Mouse (Mus musculus): ENCODE measurements around the gene Mms19. TPM values are rescaled to one million over a fixed set of nuclear protein-coding genes. Genes with fewer than 3 reads are reported as not detected.
"Not testable (repeated sequence)": the region's sequence is repeated elsewhere in the genome, so short reads cannot be mapped to it uniquely, and the experiment has no call there.

Mms19 gene
- polyA plus RNA-seq, 1 experiment from 2014 or later: 35.3 TPM

DNA sequence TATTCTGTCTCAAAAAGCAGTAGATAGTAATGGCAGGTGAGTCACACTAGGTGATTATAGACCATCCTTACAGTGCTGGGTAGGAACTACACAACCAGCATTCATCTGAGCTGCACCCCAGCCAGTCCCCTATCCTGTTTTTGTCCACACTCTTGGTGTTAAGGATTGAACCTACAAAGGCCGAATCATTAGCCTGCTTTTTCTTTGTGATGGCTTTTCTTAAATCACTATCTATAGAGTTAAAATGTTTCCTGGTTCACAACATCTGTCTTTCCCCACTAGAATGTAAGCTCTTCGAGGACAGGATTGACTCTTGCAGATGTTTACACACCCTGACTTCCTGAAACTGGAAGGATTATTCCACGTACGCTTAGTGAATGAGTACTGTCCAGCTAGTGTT lies 61.5 kb downstream of the Mms19 start:
- Histone ChIP-seq H3K9me3 (no peaks in the 10 kb centered on the region), H3K36me3 (peaks cover 62% of the 10 kb centered on the region), H3K27ac (no peak overlapping the region), H3K27me3 (no peaks in the 10 kb centered on the region), H3K4me1 (0 out of 2 replicates have a peak, but pooled peaks cover 3% of the 10 kb centered on the region), H3K4me3 (no peak overlapping the region), H3K9ac (no peak overlapping the region), H3K4me2 (no peak overlapping the region)
- ATAC-seq (ENCODE audit: borderline replicate concordance, extremely low read depth, low FRiP score, low TSS enrichment): no peak
- 55% methylated on average over 4 of the region's 4 CpGs for WGBS

DNA sequence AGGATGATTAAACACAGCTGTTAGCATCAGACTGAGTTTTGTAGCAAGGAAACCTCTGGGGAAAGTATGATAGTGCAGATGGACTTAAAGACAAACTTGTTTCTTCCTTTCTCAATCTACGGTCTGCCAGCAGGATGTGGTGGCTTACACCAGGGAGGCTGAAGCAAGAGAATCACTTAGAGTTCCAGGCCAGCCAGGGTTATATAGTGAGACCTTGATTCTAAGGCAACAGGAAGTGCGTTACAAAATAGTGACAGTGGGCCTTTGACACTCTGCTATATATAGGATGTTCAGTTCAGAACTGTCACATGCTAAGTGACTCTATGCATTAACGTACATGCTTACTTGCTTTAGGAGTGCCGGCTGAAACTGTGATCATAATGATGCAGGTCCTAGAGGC lies 64.1 kb downstream of the Mms19 start:
- H3K4me2 ChIP-seq: no peak overlapping the region
- H3K27ac ChIP-seq: no peak overlapping the region
- no peaks in the 10 kb centered on the region for H3K9me3 ChIP-seq
- no peak for ATAC-seq (ENCODE audit: borderline replicate concordance, extremely low read depth, low FRiP score, low TSS enrichment)
- WGBS: 81% methylated on average over 4 of the region's 4 CpGs
- no peaks in the 10 kb centered on the region for H3K27me3 ChIP-seq
- no peak overlapping the region for H3K9ac ChIP-seq
- peaks cover 19% of the 10 kb centered on the region for H3K4me1 ChIP-seq
- H3K4me3 ChIP-seq: no peak overlapping the region
- H3K36me3 ChIP-seq: peaks cover 47% of the 10 kb centered on the region

DNA sequence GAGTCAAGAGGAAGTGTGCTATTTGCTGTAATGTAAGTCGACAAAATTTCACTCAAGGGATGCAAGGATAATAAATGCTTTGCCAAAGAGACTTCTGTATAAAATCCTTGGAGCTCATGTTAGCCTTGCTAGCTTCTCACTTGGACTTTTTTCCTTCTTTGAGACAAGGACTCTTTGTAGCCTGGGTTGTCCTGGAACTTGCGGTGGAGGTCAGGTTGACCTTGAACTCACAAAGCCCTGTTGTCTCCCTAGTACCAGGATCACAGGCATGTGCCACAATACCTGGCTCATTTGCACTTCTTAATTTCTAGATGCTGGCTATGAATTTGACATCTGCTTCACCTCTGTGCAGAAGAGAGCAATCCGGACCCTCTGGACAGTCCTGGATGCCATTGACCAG lies 65.7 kb downstream of the Mms19 start:
- Histone ChIP-seq H3K4me2 (no peak overlapping the region), H3K36me3 (peaks cover 38% of the 10 kb centered on the region), H3K4me3 (no peak overlapping the region), H3K9ac (no peak overlapping the region), H3K27me3 (no peaks in the 10 kb centered on the region), H3K4me1 (peaks cover 22% of the 10 kb centered on the region), H3K9me3 (no peaks in the 10 kb centered on the region), H3K27ac (no peak overlapping the region)
- no peak for ATAC-seq (ENCODE audit: borderline replicate concordance, extremely low read depth, low FRiP score, low TSS enrichment)
- 83% methylated on average over 3 of the region's 3 CpGs for WGBS

DNA sequence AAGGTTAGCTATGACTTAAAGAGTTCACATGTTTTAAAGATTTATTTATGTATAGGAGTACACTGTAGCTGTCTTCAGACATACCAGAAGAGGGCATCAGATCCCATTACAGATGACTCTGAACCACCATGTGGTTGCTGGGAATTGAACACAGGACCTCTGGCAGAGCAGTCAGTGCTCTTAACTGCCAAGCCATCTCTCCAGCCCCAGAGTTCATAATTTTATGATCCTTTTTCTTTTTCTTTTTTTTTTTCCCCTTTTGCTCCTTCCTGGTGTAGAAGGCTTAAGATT lies 66.4 kb downstream of the Mms19 start:
- Histone ChIP-seq H3K4me2 (peak overlapping the region; percentile 80), H3K4me1 (peaks cover 22% of the 10 kb centered on the region), H3K36me3 (peaks cover 32% of the 10 kb centered on the region)
- H3K9ac ChIP-seq; H3K4me3 ChIP-seq; H3K27me3 ChIP-seq; H3K9me3 ChIP-seq; H3K27ac ChIP-seq; ATAC-seq (ENCODE audit: borderline replicate concordance, extremely low read depth, low FRiP score, low TSS enrichment): not testable (repeated sequence)

DNA sequence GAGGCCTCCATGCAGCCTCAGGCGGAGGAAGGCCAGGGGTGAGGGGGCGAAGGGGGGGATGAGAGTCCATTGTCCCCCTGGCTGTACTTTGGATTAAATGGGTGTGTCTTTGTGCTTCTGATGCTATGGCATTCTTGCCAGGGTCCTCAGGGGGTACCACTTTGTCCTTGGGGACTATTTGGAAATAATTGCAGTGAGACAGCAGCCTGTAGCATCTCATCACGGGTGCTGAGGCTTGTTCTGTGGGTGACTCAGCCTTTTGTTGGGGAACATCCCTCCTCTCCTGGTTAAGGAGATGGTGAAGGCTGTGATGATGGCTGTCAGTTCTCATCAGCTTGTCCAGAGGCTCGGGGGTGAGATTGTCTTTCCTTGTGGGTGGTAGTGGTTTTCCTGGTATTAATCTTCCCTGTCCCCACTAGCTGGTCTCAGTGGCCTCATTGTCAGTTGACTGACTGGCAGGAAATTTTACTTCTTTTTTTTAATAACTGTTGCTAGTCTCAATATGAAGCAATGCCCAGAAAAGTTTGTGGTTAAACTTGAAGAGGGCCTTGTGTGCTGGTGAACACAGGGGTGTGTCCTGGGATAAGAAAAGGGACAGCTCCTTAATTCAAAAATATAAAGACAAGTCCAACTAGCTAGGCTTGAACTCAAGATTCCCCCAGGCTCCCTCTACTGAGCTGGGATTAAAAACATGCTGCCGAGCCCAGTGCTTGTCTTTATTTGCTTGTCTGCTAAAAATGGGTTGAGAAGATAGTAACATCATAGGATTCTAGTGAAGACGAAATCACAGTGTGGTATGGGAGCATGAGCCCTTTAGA lies 67.0 kb downstream of the Mms19 start:
- ATAC-seq (ENCODE audit: borderline replicate concordance, extremely low read depth, low FRiP score, low TSS enrichment): no peak
- peak overlapping the region; percentile 80 for H3K4me2 ChIP-seq
- 32% methylated on average over 6 of the region's 6 CpGs for WGBS
- no peak overlapping the region; the same call in 1 of the 2 replicates for H3K27ac ChIP-seq
- no peaks in the 10 kb centered on the region for H3K27me3 ChIP-seq
- peak overlapping the region; percentile 90 for H3K9ac ChIP-seq
- H3K4me3 ChIP-seq: peak overlapping the region; percentile 87
- H3K4me1 ChIP-seq: peaks cover 22% of the 10 kb centered on the region
- H3K9me3 ChIP-seq: no peaks in the 10 kb centered on the region
- peaks cover 26% of the 10 kb centered on the region for H3K36me3 ChIP-seq

DNA sequence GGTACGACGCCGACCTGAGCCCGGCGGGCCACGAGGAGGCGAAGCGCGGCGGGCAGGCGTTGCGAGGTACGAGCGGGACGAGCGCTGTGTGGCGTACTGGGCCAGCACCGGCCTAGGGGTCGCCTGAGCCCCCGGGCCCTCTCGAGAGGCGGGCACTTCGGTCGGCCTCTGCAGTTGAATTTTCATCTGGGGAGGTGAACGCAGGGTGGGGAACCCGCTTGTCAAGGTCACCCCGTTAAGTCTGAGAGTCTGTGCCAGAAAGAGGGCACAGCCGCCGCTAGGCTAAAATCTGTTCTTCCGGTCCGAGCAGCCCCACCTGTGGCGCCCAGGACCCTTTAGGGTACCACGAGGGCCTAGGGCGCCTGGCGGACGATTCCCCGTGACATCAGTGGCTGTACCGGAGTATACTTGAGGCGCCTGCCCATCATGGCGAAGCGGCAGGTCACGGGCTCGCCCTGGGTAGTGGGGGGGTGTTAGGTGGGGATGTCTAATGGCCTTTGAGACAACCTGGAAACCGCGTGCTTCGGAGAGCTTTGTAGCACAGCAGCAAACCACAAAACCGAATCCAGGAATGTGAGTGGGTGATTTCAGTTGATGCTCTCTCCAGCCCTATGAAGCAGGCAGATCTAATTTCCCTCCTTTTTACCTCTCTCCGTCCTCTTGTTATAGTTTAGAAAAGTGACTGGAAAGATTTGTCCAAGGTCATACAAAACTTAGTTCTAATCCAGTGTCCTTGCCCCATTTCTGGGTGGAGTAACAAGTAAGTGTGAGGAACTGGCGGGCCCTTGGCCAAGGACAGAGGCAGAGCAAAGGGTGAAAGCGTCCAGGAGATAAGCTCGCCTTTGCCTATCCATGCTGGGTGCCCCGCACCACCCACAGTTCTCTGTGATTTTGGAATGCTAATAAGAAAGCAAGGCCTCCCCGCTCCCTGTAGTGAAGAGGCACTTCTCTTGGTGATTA lies 68.6 kb downstream of the Mms19 start:
- Histone ChIP-seq H3K4me3 (peak overlapping the region; percentile 87), H3K9ac (peak overlapping the region; percentile 90), H3K36me3 (peaks cover 21% of the 10 kb centered on the region), H3K9me3 (no peaks in the 10 kb centered on the region), H3K4me2 (peak overlapping the region; percentile 80), H3K27ac (peak overlapping the region; percentile 96), H3K27me3 (no peaks in the 10 kb centered on the region), H3K4me1 (peaks cover 34% of the 10 kb centered on the region)
- under 1% methylated on average over 53 of the region's 53 CpGs for WGBS
- ATAC-seq (ENCODE audit: borderline replicate concordance, extremely low read depth, low FRiP score, low TSS enrichment): peak; percentile 65

DNA sequence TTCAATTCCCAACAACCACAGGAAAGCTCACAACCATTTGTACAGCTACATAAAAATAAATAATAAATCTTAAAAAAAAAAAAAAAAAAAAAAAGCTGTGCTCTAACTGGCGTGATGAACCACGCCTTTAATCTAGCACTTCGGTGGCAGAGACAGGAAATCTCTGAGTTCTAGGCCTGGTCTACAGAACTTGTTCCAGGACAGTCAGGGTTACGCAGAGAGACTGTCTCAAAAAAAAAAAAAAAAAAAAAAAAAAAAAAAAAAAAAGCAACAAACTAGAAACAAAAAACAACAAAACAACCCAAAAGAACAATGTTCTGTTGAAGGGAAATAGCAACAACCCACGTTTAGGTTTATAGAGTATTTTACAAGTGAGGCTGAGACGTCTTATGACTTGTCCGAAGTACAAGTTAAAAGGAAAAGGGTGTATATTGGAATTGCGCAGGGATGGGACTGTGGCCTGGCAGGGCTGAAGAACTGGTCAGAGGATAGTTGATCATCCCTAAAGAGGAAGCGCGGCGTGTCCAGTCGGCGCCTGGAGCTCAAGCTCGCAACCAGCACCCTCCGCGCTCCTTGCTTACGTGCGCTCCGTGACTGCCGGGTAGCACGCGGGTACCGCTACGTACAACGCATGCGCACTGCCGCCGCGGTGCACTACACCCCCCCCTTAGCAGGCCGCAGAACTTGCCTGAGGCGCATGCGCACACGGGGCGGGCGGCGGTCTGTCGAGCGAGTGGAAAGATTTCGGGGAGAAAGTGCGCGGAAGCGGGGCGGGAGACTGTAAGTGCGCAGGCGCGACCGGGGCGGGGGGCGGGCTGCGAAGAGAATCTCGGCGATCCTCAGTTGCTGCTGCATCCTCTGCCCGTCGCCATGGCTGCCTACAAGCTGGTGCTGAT lies 69.5 kb downstream of the Mms19 start, which contains the start of gene Pgam1:
Gene Pgam1, plus strand, starts transcription at position 746 of the 896 bp plus-strand sequence.
- peak within 1 kb of the TSS; percentile 90 for H3K9ac ChIP-seq
- H3K4me3 ChIP-seq: peak within 1 kb of the TSS; percentile 87
- 4% methylated on average over 53 of the region's 54 CpGs for WGBS
- no peaks in the 10 kb centered on the region for H3K9me3 ChIP-seq
- H3K27me3 ChIP-seq: no peaks in the 10 kb centered on the region
- H3K4me1 ChIP-seq: peaks cover 41% of the 10 kb centered on the region
- peak within 1 kb of the TSS; percentile 96 for H3K27ac ChIP-seq
- peak; percentile 95 for ATAC-seq (ENCODE audit: borderline replicate concordance, extremely low read depth, low FRiP score, low TSS enrichment)
- peak within 1 kb of the TSS; percentile 80 for H3K4me2 ChIP-seq
- peaks cover 11% of the 10 kb centered on the region for H3K36me3 ChIP-seq

DNA sequence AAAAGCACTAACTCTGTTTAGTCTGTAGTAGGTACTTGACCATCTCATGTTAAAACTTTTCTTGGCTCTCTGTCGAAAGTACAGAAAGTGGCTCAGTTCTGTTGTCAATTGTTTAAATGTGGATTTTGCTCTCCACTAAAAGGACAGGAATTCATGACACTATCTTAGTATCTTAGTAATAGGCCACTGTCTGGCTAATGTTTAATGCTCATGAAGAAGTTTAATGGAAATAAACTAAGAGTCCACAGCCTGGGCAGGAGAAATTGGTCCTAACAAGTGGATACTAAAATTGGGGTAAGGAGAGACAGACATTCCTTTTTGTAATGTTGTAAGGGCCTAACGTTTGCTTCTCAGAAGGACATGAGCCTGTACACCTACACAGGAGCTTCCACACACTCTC lies 70.6 kb downstream of the Mms19 start:
- H3K4me1 ChIP-seq: peaks cover 46% of the 10 kb centered on the region
- H3K36me3 ChIP-seq: peaks cover 3% of the 10 kb centered on the region; the same call in 1 of the 2 replicates
- 59% methylated on average over 2 of the region's 2 CpGs for WGBS
- no peaks in the 10 kb centered on the region for H3K9me3 ChIP-seq
- H3K27ac ChIP-seq: peak overlapping the region; percentile 69
- no peak for ATAC-seq (ENCODE audit: borderline replicate concordance, extremely low read depth, low FRiP score, low TSS enrichment)
- no peaks in the 10 kb centered on the region for H3K27me3 ChIP-seq
- no peak overlapping the region for H3K9ac ChIP-seq
- H3K4me3 ChIP-seq: no peak overlapping the region
- no peak overlapping the region for H3K4me2 ChIP-seq

DNA sequence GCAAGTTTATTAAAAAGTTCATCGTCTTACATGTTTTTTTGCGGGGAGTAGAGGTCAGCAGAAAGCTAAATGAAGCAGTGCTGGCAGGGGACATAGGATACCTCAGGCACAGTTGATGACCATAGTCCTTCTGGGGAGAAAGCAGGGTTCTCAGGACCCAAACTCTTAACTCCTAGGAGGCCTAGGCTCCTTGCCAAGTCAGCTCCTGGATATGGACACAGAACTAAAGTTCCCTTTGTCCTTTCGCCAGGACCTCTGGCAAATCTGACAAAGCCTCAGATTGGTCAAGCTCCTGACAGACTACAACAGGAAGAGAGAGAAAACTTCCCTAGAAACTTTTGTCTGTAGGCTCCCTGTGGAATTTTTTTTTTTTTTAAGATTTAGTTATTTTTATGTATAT lies 72.2 kb downstream of the Mms19 start:
- H3K4me3 ChIP-seq: no peak overlapping the region
- ATAC-seq (ENCODE audit: borderline replicate concordance, extremely low read depth, low FRiP score, low TSS enrichment): no peak
- no peak overlapping the region for H3K9ac ChIP-seq
- H3K4me1 ChIP-seq: peaks cover 37% of the 10 kb centered on the region
- H3K27ac ChIP-seq: no peak overlapping the region
- H3K9me3 ChIP-seq: no peaks in the 10 kb centered on the region
- H3K4me2 ChIP-seq: no peak overlapping the region
- H3K36me3 ChIP-seq: no peaks in the 10 kb centered on the region
- no peaks in the 10 kb centered on the region for H3K27me3 ChIP-seq
- WGBS: 75% methylated on average over 3 of the region's 3 CpGs

DNA sequence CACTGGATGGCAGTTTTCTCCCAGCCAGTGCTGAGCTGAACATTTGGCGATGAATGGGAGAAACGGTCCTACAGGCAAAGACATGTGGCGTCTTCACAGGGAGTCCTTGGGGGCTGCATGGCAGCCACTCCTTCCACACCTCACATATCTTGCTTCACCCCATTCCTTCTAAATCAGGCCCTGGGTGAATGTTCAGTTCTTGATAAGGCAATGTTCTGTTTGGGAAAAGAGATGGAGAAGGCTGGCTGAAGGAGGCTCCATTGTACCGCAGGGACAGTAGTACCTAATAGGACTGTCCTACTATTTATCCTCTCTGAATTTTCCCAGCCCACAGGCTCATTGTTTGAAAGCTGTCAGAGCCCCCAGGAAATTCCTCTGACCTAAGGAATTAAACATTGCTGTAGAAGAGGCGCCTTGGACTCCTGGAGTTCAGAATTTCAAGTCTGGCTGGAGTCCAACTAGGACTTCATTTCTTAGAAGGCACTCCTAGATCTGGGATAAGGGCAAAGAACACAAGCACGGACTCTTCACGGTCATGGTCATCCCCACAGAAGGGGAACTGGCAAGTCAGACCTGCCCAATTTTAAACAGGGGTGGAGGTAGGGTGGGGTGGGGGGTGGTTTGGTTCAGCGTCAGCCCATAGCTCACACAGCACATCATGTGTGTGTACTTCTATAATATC lies 73.7 kb downstream of the Mms19 start:
- H3K36me3 ChIP-seq: no peaks in the 10 kb centered on the region
- H3K27me3 ChIP-seq: no peaks in the 10 kb centered on the region
- H3K4me1 ChIP-seq: peaks cover 27% of the 10 kb centered on the region
- ATAC-seq (ENCODE audit: borderline replicate concordance, extremely low read depth, low FRiP score, low TSS enrichment): no peak
- 20% methylated on average over 8 of the region's 8 CpGs for WGBS
- H3K27ac ChIP-seq: peak overlapping the region; percentile 66
- 0 out of 2 replicates have a peak overlapping the region, but pooled peaks have one; percentile 3 for H3K4me2 ChIP-seq
- no peak overlapping the region for H3K9ac ChIP-seq
- no peak overlapping the region for H3K4me3 ChIP-seq
- no peaks in the 10 kb centered on the region for H3K9me3 ChIP-seq
